Mouse (Mus musculus) hindbrain, embryonic 16.5 days (tissue): ENCODE measurements around the gene Olfr293. TPM values are rescaled to one million over a fixed set of nuclear protein-coding genes. Genes with fewer than 3 reads are reported as not detected.

ENCODE experiments used
- ATAC-seq: fragments of 200-750 bp; cut with Nextera tagmentation; 2 replicates; pipeline ENCODE4 v1.8.0; 2017; ENCODE audit warnings: moderate TSS enrichment, moderate library complexity
- H3K27ac ChIP-seq: fragments of 300-500 bp; sonication (generic); 2 replicates; pipeline ENCODE4 v1.5.1; 2014; ENCODE audit warnings: low read depth, mild to moderate bottlenecking, control low read depth, low read length, moderate library complexity
- H3K27me3 ChIP-seq: fragments of 300-500 bp; sonication (generic); replicated peaks from 2 replicates; pipeline ENCODE4 v1.6.1; 2014; ENCODE audit warnings: low read length; ENCODE audit not compliant: control insufficient read depth, insufficient read depth
- H3K36me3 ChIP-seq: fragments of 300-500 bp; sonication (generic); 2 replicates; pipeline ENCODE4 v1.6.1; 2014; ENCODE audit warnings: mild to moderate bottlenecking, low read length, moderate library complexity, mixed read lengths; ENCODE audit not compliant: control insufficient read depth, insufficient read depth
- H3K4me1 ChIP-seq: fragments of 300-500 bp; sonication (generic); 2 replicates; pipeline ENCODE4 v1.6.1; 2014; ENCODE audit warnings: low read depth, low read length; ENCODE audit not compliant: control insufficient read depth, insufficient read depth
- H3K4me2 ChIP-seq: fragments of 300-500 bp; sonication (generic); 2 replicates; pipeline ENCODE4 v1.6.1; 2014; ENCODE audit warnings: mild to moderate bottlenecking, low read length, control low read depth, moderate library complexity
- H3K4me3 ChIP-seq: fragments of 300-500 bp; sonication (generic); 2 replicates; pipeline ENCODE4 v1.5.1; 2014; ENCODE audit warnings: mild to moderate bottlenecking, low read length, control low read depth, moderate library complexity
- H3K9ac ChIP-seq: fragments of 300-500 bp; sonication (generic); 2 replicates; pipeline ENCODE4 v1.6.1; 2014; ENCODE audit warnings: low read depth, mild to moderate bottlenecking, control low read depth, low read length, moderate library complexity
- H3K9me3 ChIP-seq: fragments of 300-500 bp; sonication (generic); 2 replicates; pipeline ENCODE4 v1.6.1; 2014; ENCODE audit warnings: mild to moderate bottlenecking, low read length, moderate library complexity; ENCODE audit not compliant: control insufficient read depth
- WGBS: fragments of 180-500 bp; shearing (Covaris S2); extraction: QIAGEN DNeasy Blood & Tissue Kit; methylation state at CpG from one replicate; pipeline ENCODE4 v1.1.7; 2014; 5-methylcytosine and 5-hydroxymethylcytosine counted together
- polyA plus RNA-seq: library from polyadenylated mRNA; unstranded; fragments of >200 nt; fragmentation: Nextera tagmentation; extraction: Ambion mirVana; gene quantifications from 2 replicates; pipeline ENCODE4 v1.2.1, GENCODE M21; 2015

The Olfr293 gene
- not detected in 2 replicates for polyA plus RNA-seq

DNA sequence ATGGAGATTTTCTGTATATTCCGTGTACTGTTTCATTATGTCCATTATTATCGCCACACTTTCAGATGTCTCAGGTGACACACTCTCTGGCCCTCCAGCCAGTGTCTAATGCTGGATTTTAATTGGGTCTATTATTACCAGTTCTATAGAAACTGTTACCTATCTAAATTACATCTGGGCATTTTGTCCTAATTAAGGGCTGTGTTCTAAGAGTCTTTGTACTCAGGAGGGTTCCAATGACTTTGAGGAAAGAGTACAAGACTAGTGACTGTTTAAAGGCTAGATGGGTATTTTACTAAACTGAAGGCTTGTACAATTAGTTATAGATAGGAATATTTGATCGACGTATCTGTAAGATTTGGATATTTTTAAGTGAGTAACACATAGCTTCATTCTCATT lies at the start of gene Olfr293:
Gene Olfr293 (plus strand): TSS at position 301 of the 400 bp plus-strand sequence.
- no peak for ATAC-seq
- H3K27me3 ChIP-seq: no peaks in the 10 kb centered on the region
- H3K36me3 ChIP-seq: no peaks in the 10 kb centered on the region
- H3K4me1 ChIP-seq: no peaks in the 10 kb centered on the region
- WGBS: 88% methylated on average over 4 of the region's 4 CpGs
- H3K27ac ChIP-seq: no peak within 1 kb of the TSS
- no peak within 1 kb of the TSS for H3K4me2 ChIP-seq
- H3K9ac ChIP-seq: no peak within 1 kb of the TSS
- H3K9me3 ChIP-seq: no peaks in the 10 kb centered on the region
- H3K4me3 ChIP-seq: no peak within 1 kb of the TSS

DNA sequence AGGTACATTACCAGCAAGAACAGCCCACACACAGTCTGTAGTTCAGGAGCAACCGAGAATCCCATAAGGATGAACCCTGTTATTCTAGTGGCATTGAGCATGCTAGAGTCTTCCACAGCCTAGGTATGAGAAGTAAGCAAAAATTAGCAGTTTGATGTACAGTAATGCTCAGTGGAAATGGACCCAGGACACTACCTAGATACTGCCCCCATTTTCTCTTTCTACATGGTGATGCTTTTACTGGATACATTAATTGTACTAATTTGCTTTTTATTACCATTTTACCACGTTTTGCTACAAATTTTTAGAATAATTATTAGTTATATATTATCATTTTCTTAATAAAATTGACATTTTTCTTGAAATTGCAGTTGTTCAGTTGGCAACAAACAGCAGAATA lies 32.3 kb upstream of the Olfr293 start, which contains the start of gene Olfr294:
Gene Olfr294 (minus strand): TSS at position 101 of the 400 bp plus-strand sequence.
- no peaks in the 10 kb centered on the region for H3K9me3 ChIP-seq
- H3K36me3 ChIP-seq: no peaks in the 10 kb centered on the region
- H3K27me3 ChIP-seq: no peaks in the 10 kb centered on the region
- no peak within 1 kb of the TSS for H3K9ac ChIP-seq
- no peak within 1 kb of the TSS for H3K4me2 ChIP-seq
- H3K4me3 ChIP-seq: no peak within 1 kb of the TSS
- H3K4me1 ChIP-seq: no peaks in the 10 kb centered on the region
- no peak for ATAC-seq
- 57% methylated on average over 2 of the region's 2 CpGs for WGBS
- no peak within 1 kb of the TSS for H3K27ac ChIP-seq

GRCm38 (mm10) chr7:86688030-86688429 lies 39.2 kb downstream of the Olfr293 start, which contains the start of gene Olfr292:
Olfr292 (plus strand) TSS chr7:86688330.
- no peak for ATAC-seq
- Histone ChIP-seq H3K27ac (no peak within 1 kb of the TSS), H3K36me3 (no peaks in the 10 kb centered on the region)

More at GRCm38 (mm10) chr7:86688030-86688429, 39.2 kb downstream of the Olfr293 start, which contains the start of gene Olfr292:
- no peaks in the 10 kb centered on the region for H3K9me3 ChIP-seq
- H3K4me2 ChIP-seq: no peak within 1 kb of the TSS
- no peak within 1 kb of the TSS for H3K9ac ChIP-seq
- no peaks in the 10 kb centered on the region for H3K4me1 ChIP-seq
- no peaks in the 10 kb centered on the region for H3K27me3 ChIP-seq
- no peak within 1 kb of the TSS for H3K4me3 ChIP-seq

Other genes with a start within 250 kb of the Olfr293 start
- gene Olfr301, start 245.2 kb upstream of the Olfr293 start, polyA plus RNA-seq: not detected in 2 replicates
- not detected in 2 replicates for gene Olfr299, start 189.1 kb upstream of the Olfr293 start, polyA plus RNA-seq
- gene Olfr298, start 156.6 kb upstream of the Olfr293 start, polyA plus RNA-seq: not detected in 2 replicates
- gene Olfr297, start 129.1 kb upstream of the Olfr293 start, polyA plus RNA-seq: not detected in 2 replicates
- gene Olfr295, start 65.2 kb upstream of the Olfr293 start, polyA plus RNA-seq: not detected in 2 replicates
- gene Olfr294, start 32.4 kb upstream of the Olfr293 start, polyA plus RNA-seq: not detected in 2 replicates
- gene Olfr292, start 39.3 kb downstream of the Olfr293 start, polyA plus RNA-seq: not detected in 2 replicates
- 2.4 and 3.7 TPM in 2 replicates for gene Folh1, start 126.9 kb downstream of the Olfr293 start, polyA plus RNA-seq
- gene Vmn2r77, start 146.0 kb downstream of the Olfr293 start, polyA plus RNA-seq: not detected in 2 replicates